Mouse (Mus musculus): Measurements from ENCODE around the gene Gm5128.
"Not testable (repeated sequence)": the region's sequence is repeated elsewhere in the genome, so short reads cannot be mapped to it uniquely, and the experiment has no call there.

DNA sequence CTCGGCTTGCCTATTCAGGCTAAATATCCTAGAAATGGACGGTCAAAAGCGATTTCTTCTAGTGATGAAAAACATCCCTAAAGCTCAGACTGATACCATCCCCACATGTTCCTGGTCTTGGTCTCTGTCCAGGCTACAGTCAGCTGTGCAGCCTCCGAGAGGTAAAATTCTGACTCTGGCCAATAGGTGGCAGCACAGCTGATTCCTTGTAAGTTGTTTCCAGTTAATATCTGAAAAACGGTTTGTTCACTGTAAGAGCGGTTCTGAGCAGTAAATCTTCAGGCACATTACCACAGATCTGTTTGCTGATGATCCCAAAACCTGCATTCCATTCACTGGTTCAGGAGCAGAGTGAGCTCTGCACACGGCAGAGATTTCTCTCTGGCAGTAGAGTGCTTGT lies 48.1 kb downstream of the Gm5128 start:
- TF ChIP-seq CTCF (IDR thresholded peaks at IDR 0.05; ENCODE audit: low read depth); EP300 (optimal IDR thresholded peaks at IDR 0.05): not testable (repeated sequence)
